Mouse (Mus musculus): ENCODE measurements around the gene Utf1.

DNA sequence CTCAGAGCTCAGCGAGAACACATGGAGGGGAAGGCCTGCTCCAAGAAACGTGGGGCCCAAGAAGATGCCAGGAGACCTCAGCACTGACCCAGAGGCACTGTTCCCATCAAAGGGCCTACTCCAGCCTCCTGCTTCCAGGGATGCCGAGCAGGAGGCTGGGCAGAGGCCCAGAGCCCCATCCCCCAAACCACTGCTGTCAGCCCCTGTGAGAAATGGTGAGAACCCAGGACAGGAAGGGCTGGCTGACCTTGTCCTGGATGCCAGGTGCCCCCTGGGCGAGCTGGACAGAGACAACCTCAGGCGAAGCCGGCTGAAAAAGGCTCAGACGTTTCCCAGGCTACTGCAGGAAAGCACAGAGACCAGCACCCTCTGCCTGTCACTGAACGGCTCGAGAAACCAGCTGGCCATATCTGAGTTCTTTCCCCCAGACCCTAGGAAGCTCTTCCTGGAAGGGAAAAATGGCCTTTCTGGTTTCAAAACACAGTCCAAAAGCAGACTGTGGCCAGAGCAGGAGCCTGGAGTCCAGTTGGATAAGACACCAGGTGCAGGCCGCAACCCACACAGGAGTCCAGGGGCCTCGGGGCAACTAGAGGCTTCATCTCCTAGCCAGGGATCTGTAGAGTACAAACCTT, 33.3 kb upstream of the Utf1 start:
- TF ChIP-seq MYC (IDR thresholded peaks at IDR 0.05; ENCODE audit: low read depth, low read length) = no peak
- TF ChIP-seq POLR2A (IDR thresholded peaks at IDR 0.05; ENCODE audit: low read depth, low read length) = no peak
- no peak for TF ChIP-seq CTCF (conservative IDR thresholded peaks at IDR 0.05 in 1 of 2, IDR thresholded peaks at IDR 0.05 in 1 of 2; ENCODE audit: low read depth in 2 of 2, low read length in 2 of 2)
- no peak for TF ChIP-seq CHD2 (IDR thresholded peaks at IDR 0.05; ENCODE audit: low read length)
- TF ChIP-seq MAZ (IDR thresholded peaks at IDR 0.05; ENCODE audit: low read depth, low read length) = no peak
- no peak for TF ChIP-seq MAX (IDR thresholded peaks at IDR 0.05; ENCODE audit: low read length)
- TF ChIP-seq E2F4 (IDR thresholded peaks at IDR 0.05; ENCODE audit: insufficient replicate concordance, low read depth, low read length) = no peak
